Mouse (Mus musculus): ENCODE results near the gene Slc38a9.

- TF ChIP-seq CTCF (IDR thresholded peaks at IDR 0.05; ENCODE audit: low read depth) = no peak
- TF ChIP-seq EP300 (IDR thresholded peaks at IDR 0.05; ENCODE audit: low read depth) = no peak
Measured at GRCm38 (mm10) chr13:112760538-112760881, 100.0 kb downstream of the Slc38a9 start.

Data from liver, embryonic 14.5 days (tissue).